8 mouse cellular contexts compared by ENCODE assay signal in genomic region chr8:91070275-91070859, GRCm38 (mm10). TPM values are rescaled to one million over a fixed set of nuclear protein-coding genes. Genes with fewer than 3 reads are reported as not detected.
DNase-seq lines count a peak whose midpoint lies in the region; ATAC-seq and TF ChIP-seq lines count a peak whose summit lies in the region.

No protein-coding gene starts in this region.

- peak overlapping the region; percentile 85 to 94 for H3K4me3 ChIP-seq in ES-E14 (ENCODE audit: insufficient read depth in 1 of 2, low read depth in 1 of 2, low read length in 2 of 2, poor library complexity in 1 of 2, severe bottlenecking in 1 of 2)
- peak overlapping the region; percentile 91 for H3K4me3 ChIP-seq in forebrain, embryonic 16.5 days (replicated peaks; ENCODE audit: low read length)
- H3K4me3 ChIP-seq in liver, postnatal 0 days (ENCODE audit: low read depth, low read length): peak overlapping the region; percentile 94
- H3K4me3 ChIP-seq in neural tube, embryonic 15.5 days (replicated peaks): peak overlapping the region; percentile 82

- ATAC-seq in forebrain, embryonic 16.5 days: peak; percentile 84
- ATAC-seq in liver, postnatal 0 days: peak; percentile 86
- ATAC-seq in neural tube, embryonic 15.5 days (ENCODE audit: low FRiP score): peak; percentile 80

- no peak overlapping the region for H3K27ac ChIP-seq in ES-E14 (ENCODE audit: insufficient read depth, low read depth, low read length, poor library complexity, severe bottlenecking)
- peak overlapping the region; percentile 81 for H3K27ac ChIP-seq in forebrain, embryonic 16.5 days (ENCODE audit: low read length)
- peak overlapping the region; percentile 99 for H3K27ac ChIP-seq in liver, postnatal 0 days (ENCODE audit: low read depth)
- H3K27ac ChIP-seq in neural tube, embryonic 15.5 days (replicated peaks): peak overlapping the region; percentile 90

- peaks cover 7% of the 10 kb centered on the region in 2 experiments; a peak in 3 of 4 replicates for H3K4me1 ChIP-seq in ES-E14 (ENCODE audit: control insufficient read depth in 2 of 2, insufficient read depth in 2 of 2, low read length in 2 of 2, poor library complexity in 1 of 2)
- peaks cover 15% of the 10 kb centered on the region for H3K4me1 ChIP-seq in forebrain, embryonic 16.5 days (replicated peaks; ENCODE audit: control insufficient read depth, insufficient read depth, low read length)
- peaks cover 14% of the 10 kb centered on the region for H3K4me1 ChIP-seq in liver, postnatal 0 days (ENCODE audit: insufficient read depth)
- H3K4me1 ChIP-seq in neural tube, embryonic 15.5 days: peaks cover 24% of the 10 kb centered on the region

- WGBS in forebrain, embryonic 16.5 days: under 1% methylated on average over 34 of the region's 34 CpGs
- WGBS in liver, postnatal 0 days (ENCODE audit: insufficient replicate concordance): under 1% methylated on average over 34 of the region's 34 CpGs
- under 1% methylated on average over 34 of the region's 34 CpGs for WGBS in neural tube, embryonic 15.5 days

- peak overlapping the region; percentile 82 for H3K9ac ChIP-seq in ES-E14 (ENCODE audit: insufficient read depth, low read depth, low read length, poor library complexity, severe bottlenecking)
- H3K9ac ChIP-seq in forebrain, embryonic 16.5 days (replicated peaks; ENCODE audit: low read depth, low read length): peak overlapping the region; percentile 70
- peak overlapping the region; percentile 98 for H3K9ac ChIP-seq in liver, postnatal 0 days (replicated peaks)
- peak overlapping the region; percentile 84 for H3K9ac ChIP-seq in neural tube, embryonic 15.5 days (replicated peaks)

- intact Hi-C loops in heart, postnatal 25 days (cut with DNase I): no loop called here

- TF ChIP-seq CTCF in liver, postnatal 0 days (IDR thresholded peaks at IDR 0.05; ENCODE audit: low read depth): no peak

- H3K36me3 ChIP-seq in ES-E14 (ENCODE audit: control insufficient read depth, insufficient read depth, low read length, poor library complexity, severe bottlenecking): no peaks in the 10 kb centered on the region
- H3K36me3 ChIP-seq in forebrain, embryonic 16.5 days (ENCODE audit: control insufficient read depth, insufficient read depth): no peaks in the 10 kb centered on the region; the same call in 1 of the 2 replicates
- peaks cover 5% of the 10 kb centered on the region; the same call in 1 of the 2 replicates for H3K36me3 ChIP-seq in liver, postnatal 0 days (replicated peaks; ENCODE audit: insufficient read depth, low read length)
- 0 out of 2 replicates have a peak, but pooled peaks cover 6% of the 10 kb centered on the region for H3K36me3 ChIP-seq in neural tube, embryonic 15.5 days

- peak overlapping the region; percentile 73 for H3K4me2 ChIP-seq in forebrain, embryonic 16.5 days (ENCODE audit: low read length)
- H3K4me2 ChIP-seq in liver, postnatal 0 days (ENCODE audit: low read depth, low read length): peak overlapping the region; percentile 91
- H3K4me2 ChIP-seq in neural tube, embryonic 15.5 days: peak overlapping the region; percentile 64

- no peak for DNase-seq in ES-E14 (ENCODE audit: low read depth, low spot score)
- peak; percentile 75 for DNase-seq in cerebellum, adult 11-12 months
- DNase-seq in heart, postnatal 25 days (ENCODE audit: low spot score): peak; percentile 71
- DNase-seq in layer of hippocampus, adult 11-12 months (ENCODE audit: low spot score): peak; percentile 78
- peak; percentile 81 for DNase-seq in liver, postnatal 0 days
- DNase-seq in testis, postnatal 10 days (ENCODE audit: low spot score): peak; percentile 73

- no peaks in the 10 kb centered on the region for H3K9me3 ChIP-seq in ES-E14 (ENCODE audit: control insufficient read depth, insufficient read depth, low read depth, low read length)
- no peaks in the 10 kb centered on the region for H3K9me3 ChIP-seq in forebrain, embryonic 16.5 days (ENCODE audit: control insufficient read depth, low read length)
- no peaks in the 10 kb centered on the region for H3K9me3 ChIP-seq in liver, postnatal 0 days (ENCODE audit: low read length)
- H3K9me3 ChIP-seq in neural tube, embryonic 15.5 days (replicated peaks): no peaks in the 10 kb centered on the region

- TF ChIP-seq EP300 in liver, postnatal 0 days (IDR thresholded peaks at IDR 0.05; ENCODE audit: low read depth): 0 out of 2 replicates have a peak, but pooled peaks have one; percentile 13

- no peaks in the 10 kb centered on the region for H3K27me3 ChIP-seq in forebrain, embryonic 16.5 days (replicated peaks; ENCODE audit: control insufficient read depth, insufficient read depth, low read length)
- H3K27me3 ChIP-seq in liver, postnatal 0 days (ENCODE audit: insufficient read depth, low read length): no peaks in the 10 kb centered on the region
- no peaks in the 10 kb centered on the region for H3K27me3 ChIP-seq in neural tube, embryonic 15.5 days (replicated peaks)

- in situ Hi-C loops in ES-E14 (cut with MboI; ENCODE audit: low sequenced_read_pairs in 2 of 2, unreplicated experiment in 2 of 2): no loop called here

TF ChIP-seq in ES-E14, 5 proteins besides CTCF, POLR2A, EP300 and RAD21:
- TF ChIP-seq HCFC1 (IDR thresholded peaks at IDR 0.05; ENCODE audit: borderline replicate concordance, insufficient read depth, low read length) (no peak), ZC3H11A (IDR thresholded peaks at IDR 0.05; ENCODE audit: borderline replicate concordance, low read depth, low read length) (no peak), ZNF384 (IDR thresholded peaks at IDR 0.05; ENCODE audit: low read depth, low read length) (no peak), CHD2 (IDR thresholded peaks at IDR 0.05; ENCODE audit: low read depth, low read length) (no peak), MAFK (IDR thresholded peaks at IDR 0.05; ENCODE audit: insufficient read depth, low read depth, low read length) (no peak)

RNA-seq across cellular contexts. Expression of gene Rbl2, which starts 0.5 kb away (rescaled TPM):
- 7.7 and 11.5 TPM in 2 replicates for total RNA-seq in ES-E14 (2012; rRNA removed)
- 21.9 and 26.6 TPM in 2 replicates for polyA plus RNA-seq in forebrain, embryonic 16.5 days (2015; fragmentation: Nextera tagmentation; extraction: Ambion mirVana)
- total RNA-seq in heart, postnatal 25 days (2021): 10 to 100 TPM; 27.2 to 31.4 TPM
- 3.9 and 4.3 TPM in 2 replicates for polyA plus RNA-seq in liver, postnatal 0 days (2015; fragmentation: Nextera tagmentation; extraction: Ambion mirVana)
- polyA plus RNA-seq in neural tube, embryonic 15.5 days (2015; fragmentation: Nextera tagmentation; extraction: Ambion mirVana): 18.6 and 20.6 TPM in 2 replicates
